Mouse (Mus musculus) midbrain, embryonic 11.5 days (tissue): Measurements from ENCODE around the gene 5730596B20Rik. TPM values are rescaled to one million over a fixed set of nuclear protein-coding genes. Genes with fewer than 3 reads are reported as not detected.

Source experiments
- ATAC-seq: fragments of 200-750 bp; cut with Nextera tagmentation; 2 replicates; pipeline ENCODE4 v1.8.0; 2017; ENCODE audit warnings: moderate TSS enrichment, moderate library complexity; ENCODE audit not compliant: low FRiP score
- DNase-seq: peaks from one replicate; pipeline ENCODE4 v3.0.0; 2015; ENCODE audit warnings: low spot score; ENCODE audit errors: missing footprints
- H3K27ac ChIP-seq: fragments of 300-500 bp; sonication (generic); 2 replicates; pipeline ENCODE4 v1.5.1; 2014; ENCODE audit warnings: low read depth, low read length
- H3K27me3 ChIP-seq: fragments of 300-500 bp; sonication (generic); 2 replicates; pipeline ENCODE4 v1.6.1; 2014; ENCODE audit warnings: mild to moderate bottlenecking, low read length, moderate library complexity, mixed read lengths; ENCODE audit not compliant: control insufficient read depth, insufficient read depth
- H3K36me3 ChIP-seq: fragments of 300-500 bp; sonication (generic); 2 replicates; pipeline ENCODE4 v1.6.1; 2014; ENCODE audit warnings: mild to moderate bottlenecking, low read length, moderate library complexity, mixed read lengths; ENCODE audit not compliant: control insufficient read depth, insufficient read depth
- H3K4me1 ChIP-seq: fragments of 300-500 bp; sonication (generic); 2 replicates; pipeline ENCODE4 v1.6.1; 2014; ENCODE audit warnings: low read length; ENCODE audit not compliant: control insufficient read depth, insufficient read depth
- H3K4me2 ChIP-seq: fragments of 300-500 bp; sonication (generic); 2 replicates; pipeline ENCODE4 v1.6.1; 2014; ENCODE audit warnings: mild to moderate bottlenecking, moderate library complexity
- H3K4me3 ChIP-seq: fragments of 300-500 bp; sonication (generic); 2 replicates; pipeline ENCODE4 v1.5.1; 2014; ENCODE audit warnings: low read depth, low read length
- H3K9ac ChIP-seq: fragments of 300-500 bp; sonication (generic); 2 replicates; pipeline ENCODE4 v1.6.1; 2014; ENCODE audit warnings: low read length
- H3K9me3 ChIP-seq: fragments of 300-500 bp; sonication (generic); 2 replicates; pipeline ENCODE4 v1.6.1; 2016; ENCODE audit warnings: low read length; ENCODE audit not compliant: control insufficient read depth
- WGBS: fragments of 180-500 bp; shearing (Covaris S2); extraction: QIAGEN DNeasy Blood & Tissue Kit; methylation state at CpG from one replicate; pipeline ENCODE4 v1.1.7; 2014; 5-methylcytosine and 5-hydroxymethylcytosine counted together
- polyA plus RNA-seq: library from polyadenylated mRNA; unstranded; fragments of >200 nt; fragmentation: Nextera tagmentation; extraction: Ambion mirVana; gene quantifications from 2 replicates; pipeline ENCODE4 v1.2.1, GENCODE M21; 2014

Gene 5730596B20Rik
- polyA plus RNA-seq, 1 experiment from 2014 or later = not detected

GRCm38 (mm10) chr6:52180213-52180710, 3.0 kb downstream of the 5730596B20Rik start:
- Histone ChIP-seq H3K9me3 (no peaks in the 10 kb centered on the region), H3K36me3 (no peaks in the 10 kb centered on the region), H3K9ac (no peak overlapping the region), H3K27me3 (peaks cover 100% of the 10 kb centered on the region), H3K4me1 (no peaks in the 10 kb centered on the region), H3K4me3 (no peak overlapping the region), H3K27ac (no peak overlapping the region), H3K4me2 (no peak overlapping the region)
- ATAC-seq (no peak), DNase-seq (no peak)
- WGBS = 3% methylated on average over 11 of the region's 11 CpGs

- Histone ChIP-seq H3K9me3 (no peaks in the 10 kb centered on the region), H3K4me1 (no peaks in the 10 kb centered on the region), H3K4me2 (no peak overlapping the region), H3K27ac (no peak overlapping the region), H3K36me3 (no peaks in the 10 kb centered on the region), H3K4me3 (no peak overlapping the region), H3K27me3 (peaks cover 100% of the 10 kb centered on the region), H3K9ac (no peak overlapping the region)
- 8% methylated on average over 3 of the region's 3 CpGs for WGBS
- ATAC-seq = no peak
- DNase-seq = no peak
These were observed 3.4 kb downstream of the 5730596B20Rik start for GRCm38 (mm10) chr6:52180726-52181125.

- H3K9me3 ChIP-seq = no peaks in the 10 kb centered on the region
- ATAC-seq = no peak
- no peak overlapping the region for H3K27ac ChIP-seq
- no peak overlapping the region for H3K4me2 ChIP-seq
- no peak overlapping the region for H3K9ac ChIP-seq
- no peaks in the 10 kb centered on the region for H3K4me1 ChIP-seq
- WGBS = 15% methylated on average over 2 of the region's 2 CpGs
- no peak overlapping the region for H3K4me3 ChIP-seq
- no peaks in the 10 kb centered on the region for H3K36me3 ChIP-seq
- DNase-seq = no peak
- peaks cover 100% of the 10 kb centered on the region for H3K27me3 ChIP-seq
These were observed 4.7 kb downstream of the 5730596B20Rik start for GRCm38 (mm10) chr6:52182030-52182429.

GRCm38 (mm10) chr6:52182793-52183192, 5.5 kb downstream of the 5730596B20Rik start:
- no peak overlapping the region for H3K27ac ChIP-seq

GRCm38 (mm10) chr6:52183311-52184080, 6.2 kb downstream of the 5730596B20Rik start:
- DNase-seq (no peak), ATAC-seq (no peak)
- no peak overlapping the region for H3K27ac ChIP-seq
- no peak overlapping the region for H3K4me2 ChIP-seq
- H3K36me3 ChIP-seq = no peaks in the 10 kb centered on the region
- H3K9ac ChIP-seq = no peak overlapping the region
- no peak overlapping the region for H3K4me3 ChIP-seq
- peaks cover 100% of the 10 kb centered on the region for H3K27me3 ChIP-seq
- H3K4me1 ChIP-seq = no peaks in the 10 kb centered on the region
- WGBS = 8% methylated on average over 10 of the region's 10 CpGs
- no peaks in the 10 kb centered on the region for H3K9me3 ChIP-seq

More at GRCm38 (mm10) chr6:52182793-52183192, 5.5 kb downstream of the 5730596B20Rik start:
- ATAC-seq (no peak), DNase-seq (no peak)
- Histone ChIP-seq H3K4me2 (no peak overlapping the region), H3K4me3 (no peak overlapping the region), H3K36me3 (no peaks in the 10 kb centered on the region), H3K4me1 (no peaks in the 10 kb centered on the region), H3K9me3 (no peaks in the 10 kb centered on the region), H3K9ac (no peak overlapping the region), H3K27me3 (peaks cover 100% of the 10 kb centered on the region)
- WGBS = 3% methylated on average over 1 of the region's 1 CpGs

GRCm38 (mm10) chr6:52184668-52185067, 7.4 kb downstream of the 5730596B20Rik start:
- Histone ChIP-seq H3K36me3 (no peaks in the 10 kb centered on the region), H3K4me2 (no peak overlapping the region), H3K9me3 (no peaks in the 10 kb centered on the region), H3K9ac (no peak overlapping the region), H3K4me1 (no peaks in the 10 kb centered on the region), H3K4me3 (no peak overlapping the region), H3K27ac (no peak overlapping the region), H3K27me3 (peaks cover 100% of the 10 kb centered on the region)
- no peak for DNase-seq
- ATAC-seq = no peak
- 3% methylated on average over 6 of the region's 6 CpGs for WGBS

GRCm38 (mm10) chr6:52185222-52185621, 7.9 kb downstream of the 5730596B20Rik start:
- Histone ChIP-seq H3K36me3 (no peaks in the 10 kb centered on the region), H3K4me1 (no peaks in the 10 kb centered on the region), H3K4me2 (no peak overlapping the region), H3K4me3 (no peak overlapping the region), H3K9ac (no peak overlapping the region), H3K27me3 (peaks cover 100% of the 10 kb centered on the region), H3K27ac (no peak overlapping the region), H3K9me3 (no peaks in the 10 kb centered on the region)
- DNase-seq (no peak), ATAC-seq (no peak)
- under 1% methylated on average over 19 of the region's 19 CpGs for WGBS

GRCm38 (mm10) chr6:52185834-52186233, 8.5 kb downstream of the 5730596B20Rik start:
- no peak overlapping the region for H3K4me3 ChIP-seq

GRCm38 (mm10) chr6:52186500-52186899, 9.2 kb downstream of the 5730596B20Rik start:
- Histone ChIP-seq H3K9me3 (no peaks in the 10 kb centered on the region), H3K4me2 (no peak overlapping the region), H3K27me3 (peaks cover 100% of the 10 kb centered on the region), H3K27ac (no peak overlapping the region), H3K36me3 (no peaks in the 10 kb centered on the region), H3K4me3 (no peak overlapping the region), H3K9ac (no peak overlapping the region), H3K4me1 (peaks cover 5% of the 10 kb centered on the region)
- DNase-seq = no peak
- WGBS = 18% methylated on average over 1 of the region's 1 CpGs
- no peak for ATAC-seq

More at GRCm38 (mm10) chr6:52185834-52186233, 8.5 kb downstream of the 5730596B20Rik start:
- H3K4me1 ChIP-seq = no peaks in the 10 kb centered on the region
- no peaks in the 10 kb centered on the region for H3K9me3 ChIP-seq
- no peak overlapping the region for H3K27ac ChIP-seq
- H3K4me2 ChIP-seq = no peak overlapping the region
- DNase-seq (no peak), ATAC-seq (no peak)
- no peak overlapping the region for H3K9ac ChIP-seq
- 10% methylated on average over 3 of the region's 3 CpGs for WGBS
- no peaks in the 10 kb centered on the region for H3K36me3 ChIP-seq
- peaks cover 100% of the 10 kb centered on the region for H3K27me3 ChIP-seq
